Comparison of ENCODE assay signal across 7 mouse cellular contexts in the genomic region with DNA sequence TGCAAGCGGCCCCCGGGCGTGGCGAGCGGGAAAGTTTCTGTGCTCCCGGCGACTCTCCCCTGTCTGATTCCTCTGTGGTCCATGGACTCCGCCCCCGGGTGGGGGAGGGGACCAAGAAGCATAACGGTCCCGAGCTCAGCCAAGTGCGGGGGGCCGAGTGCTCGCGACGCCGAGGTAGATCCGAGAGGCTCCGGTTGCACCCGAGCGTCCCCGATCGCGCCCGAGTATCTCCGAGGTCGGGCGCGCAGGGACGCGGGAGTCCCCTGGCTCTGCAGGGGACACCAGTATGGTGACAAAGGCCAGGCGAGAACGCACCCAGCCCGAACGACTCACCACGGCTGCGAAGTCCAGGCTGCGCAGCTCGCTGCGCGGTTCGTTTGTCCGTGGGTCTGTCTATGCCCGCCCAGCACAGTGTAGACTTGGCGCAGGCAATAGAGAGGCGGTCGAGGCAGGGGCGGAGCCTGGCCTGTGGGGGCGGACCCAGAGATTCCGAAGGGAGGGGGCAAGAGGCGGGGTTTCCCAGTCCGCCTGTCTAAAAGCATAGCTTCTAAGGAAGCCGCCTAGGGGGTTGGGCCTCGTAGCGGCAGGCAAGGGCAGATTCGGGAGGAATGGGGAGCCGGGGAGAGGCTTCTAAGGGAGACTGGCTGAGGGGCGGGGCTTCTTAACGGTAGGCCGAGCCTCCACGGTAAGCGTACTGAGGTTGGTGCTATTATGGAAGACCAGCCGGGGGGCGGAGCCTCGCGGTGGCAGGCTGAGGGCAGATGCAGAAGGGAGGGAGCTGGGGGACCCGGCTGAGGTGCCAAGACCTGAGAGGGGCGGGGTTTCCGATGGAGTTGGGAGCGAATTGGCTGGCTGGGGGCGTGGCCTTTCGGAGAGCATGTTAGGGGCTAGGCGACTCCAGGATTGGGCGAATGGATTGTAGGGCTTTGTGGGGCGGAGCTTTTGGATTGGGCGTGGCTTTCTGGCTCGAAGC. TPM values are rescaled to one million over a fixed set of nuclear protein-coding genes. Genes with fewer than 3 reads are reported as not detected.
DNase-seq lines count a peak whose midpoint lies in the region; ATAC-seq and TF ChIP-seq lines count a peak whose summit lies in the region.

No protein-coding gene starts in this region.

- H3K9me3 ChIP-seq in embryonic facial prominence, embryonic 10.5 days, result no peaks in the 10 kb centered on the region
- no peaks in the 10 kb centered on the region for H3K9me3 ChIP-seq in intestine, postnatal 0 days (ENCODE audit: control insufficient read depth)
- H3K9me3 ChIP-seq in midbrain, embryonic 12.5 days, result no peaks in the 10 kb centered on the region

- ATAC-seq in intestine, postnatal 0 days, result peak; percentile 92
- peak; percentile 92 for ATAC-seq in midbrain, embryonic 12.5 days (ENCODE audit: low FRiP score, low read depth)

- intact Hi-C loops in left cerebral cortex, postnatal 4 days (cut with DNase I), result no loop called here

- peak overlapping the region; percentile 79 for H3K4me3 ChIP-seq in embryonic facial prominence, embryonic 10.5 days
- H3K4me3 ChIP-seq in intestine, postnatal 0 days (ENCODE audit: low read depth, low read length), result peak overlapping the region; percentile 66
- peak overlapping the region; percentile 48 for H3K4me3 ChIP-seq in midbrain, embryonic 12.5 days
- H3K4me3 ChIP-seq in small intestine, adult 2 months (ENCODE audit: low read depth, low read length), result peak overlapping the region; percentile 83

- TF ChIP-seq CTCF in intestine, postnatal 0 days (IDR thresholded peaks at IDR 0.05; ENCODE audit: low read depth), result 0 out of 2 replicates have a peak, but pooled peaks have one; percentile 6
- no peak for TF ChIP-seq CTCF in small intestine, adult 2 months (IDR thresholded peaks at IDR 0.05; ENCODE audit: extremely low read depth, insufficient read length, insufficient replicate concordance, low read depth, low read length)

- H3K27me3 ChIP-seq in embryonic facial prominence, embryonic 10.5 days (replicated peaks; ENCODE audit: low read depth, poor library complexity, severe bottlenecking), result no peaks in the 10 kb centered on the region
- no peaks in the 10 kb centered on the region for H3K27me3 ChIP-seq in intestine, postnatal 0 days (replicated peaks; ENCODE audit: control insufficient read depth, insufficient read depth, low read length)
- no peaks in the 10 kb centered on the region for H3K27me3 ChIP-seq in midbrain, embryonic 12.5 days
- no peaks in the 10 kb centered on the region for H3K27me3 ChIP-seq in small intestine, adult 2 months (ENCODE audit: control insufficient read depth, insufficient read depth, low read length)

- peaks cover 31% of the 10 kb centered on the region for H3K36me3 ChIP-seq in embryonic facial prominence, embryonic 10.5 days (replicated peaks)
- no peaks in the 10 kb centered on the region for H3K36me3 ChIP-seq in intestine, postnatal 0 days (ENCODE audit: control insufficient read depth, insufficient read depth)
- peaks cover 14% of the 10 kb centered on the region for H3K36me3 ChIP-seq in midbrain, embryonic 12.5 days
- no peaks in the 10 kb centered on the region for H3K36me3 ChIP-seq in small intestine, adult 2 months (ENCODE audit: control insufficient read depth, insufficient read depth, low read length)

- H3K9ac ChIP-seq in intestine, postnatal 0 days (ENCODE audit: low read depth, low read length), result peak overlapping the region; percentile 48
- H3K9ac ChIP-seq in midbrain, embryonic 12.5 days (replicated peaks), result peak overlapping the region; percentile 77

- H3K4me1 ChIP-seq in embryonic facial prominence, embryonic 10.5 days, result peaks cover 65% of the 10 kb centered on the region
- H3K4me1 ChIP-seq in intestine, postnatal 0 days (replicated peaks; ENCODE audit: control insufficient read depth, insufficient read depth, low read length), result peaks cover 3% of the 10 kb centered on the region; the same call in 1 of the 2 replicates
- peaks cover 80% of the 10 kb centered on the region for H3K4me1 ChIP-seq in midbrain, embryonic 12.5 days
- peaks cover 22% of the 10 kb centered on the region for H3K4me1 ChIP-seq in small intestine, adult 2 months (ENCODE audit: control insufficient read depth, insufficient read depth, insufficient read length, low read length)

- TF ChIP-seq POLR2A in small intestine, adult 2 months (IDR thresholded peaks at IDR 0.05; ENCODE audit: low read depth, low read length), result no peak; the same call in 1 of the 2 replicates

- under 1% methylated on average over 77 of the region's 77 CpGs for WGBS in embryonic facial prominence, embryonic 10.5 days
- under 1% methylated on average over 76 of the region's 77 CpGs for WGBS in intestine, postnatal 0 days
- WGBS in midbrain, embryonic 12.5 days, result under 1% methylated on average over 77 of the region's 77 CpGs
- under 1% methylated on average over 77 of the region's 77 CpGs for WGBS in small intestine, adult 2 months

- H3K4me2 ChIP-seq in intestine, postnatal 0 days (replicated peaks; ENCODE audit: low read depth), result peak overlapping the region; percentile 83
- peak overlapping the region; percentile 78 for H3K4me2 ChIP-seq in midbrain, embryonic 12.5 days (replicated peaks)

- peak overlapping the region; percentile 94 for H3K27ac ChIP-seq in embryonic facial prominence, embryonic 10.5 days (replicated peaks)
- peak overlapping the region; percentile 60 for H3K27ac ChIP-seq in intestine, postnatal 0 days (ENCODE audit: low read depth, low read length)
- peak overlapping the region; percentile 88 for H3K27ac ChIP-seq in midbrain, embryonic 12.5 days (replicated peaks)
- H3K27ac ChIP-seq in small intestine, adult 2 months (ENCODE audit: insufficient read depth, low read depth, low read length), result peak overlapping the region; percentile 54

- DNase-seq in adrenal gland, postnatal 10 days, result peak; percentile 99
- peak; percentile 100 for DNase-seq in embryonic facial prominence, embryonic 10.5 days (ENCODE audit: low spot score)
- peak; percentile 88 for DNase-seq in gonadal fat pad, adult 2 months (ENCODE audit: low read depth)
- DNase-seq in left cerebral cortex, postnatal 4 days, result peak; percentile 99

RNA-seq across cellular contexts. Expression of gene Ptprs, which starts 14.2 kb away (rescaled TPM):
- 100 to 1,000 TPM in 1 of 2 experiments, 10 to 100 TPM in 1; 77.1 to 106 TPM for total RNA-seq in adrenal gland, postnatal 10 days (2021)
- 85.0 and 86.4 TPM in 2 replicates for polyA plus RNA-seq in embryonic facial prominence, embryonic 10.5 days (2016; fragmentation: Nextera tagmentation; extraction: Ambion mirVana)
- polyA plus RNA-seq in gonadal fat pad, adult 2 months (2012; rRNA removed), result 101 and 153 TPM in 2 replicates
- 15.2 and 15.7 TPM in 2 replicates for polyA plus RNA-seq in intestine, postnatal 0 days (2015; fragmentation: Nextera tagmentation; extraction: Ambion mirVana)
- 100 to 1,000 TPM; 821 to 872 TPM for total RNA-seq in left cerebral cortex, postnatal 4 days (2021)
- 290 and 332 TPM in 2 replicates for polyA plus RNA-seq in midbrain, embryonic 12.5 days (2016; fragmentation: Nextera tagmentation; extraction: Ambion mirVana)
- polyA plus RNA-seq in small intestine, adult 2 months (2012; rRNA removed), result 42.5 and 54.1 TPM in 2 replicates

RNA-seq across cellular contexts. Expression of gene Znrf4, which starts 50.2 kb away (rescaled TPM):
- total RNA-seq in adrenal gland, postnatal 10 days (2021), result not detected
- not detected in 2 replicates for polyA plus RNA-seq in embryonic facial prominence, embryonic 10.5 days (2016; fragmentation: Nextera tagmentation; extraction: Ambion mirVana)
- 6.7 and 9.8 TPM in 2 replicates for polyA plus RNA-seq in gonadal fat pad, adult 2 months (2012; rRNA removed)
- not detected in 2 replicates for polyA plus RNA-seq in intestine, postnatal 0 days (2015; fragmentation: Nextera tagmentation; extraction: Ambion mirVana)
- not detected for total RNA-seq in left cerebral cortex, postnatal 4 days (2021)
- polyA plus RNA-seq in midbrain, embryonic 12.5 days (2016; fragmentation: Nextera tagmentation; extraction: Ambion mirVana), result not detected in 2 replicates
- polyA plus RNA-seq in small intestine, adult 2 months (2012; rRNA removed), result not detected in 2 replicates

Comparison
In these comparisons a context has a peak if more than half of its experiments do, and no peak if none do; other contexts are left out.
1. Peak in every context shown above with its lines: DNase-seq, ATAC-seq, H3K4me3 ChIP-seq and H3K27ac ChIP-seq.